Mouse (Mus musculus): ENCODE measurements around the gene Cutal. TPM values are rescaled to one million over a fixed set of nuclear protein-coding genes. Genes with fewer than 3 reads are reported as not detected.

Gene Cutal
- polyA plus RNA-seq (2014; fragmentation: Illumina TruSeq; extraction: RNeasy Lipid Tissue Mini Kit (QIAGEN cat#74804); ENCODE audit: low read depth, low replicate concordance), result 0.97 TPM

DNA sequence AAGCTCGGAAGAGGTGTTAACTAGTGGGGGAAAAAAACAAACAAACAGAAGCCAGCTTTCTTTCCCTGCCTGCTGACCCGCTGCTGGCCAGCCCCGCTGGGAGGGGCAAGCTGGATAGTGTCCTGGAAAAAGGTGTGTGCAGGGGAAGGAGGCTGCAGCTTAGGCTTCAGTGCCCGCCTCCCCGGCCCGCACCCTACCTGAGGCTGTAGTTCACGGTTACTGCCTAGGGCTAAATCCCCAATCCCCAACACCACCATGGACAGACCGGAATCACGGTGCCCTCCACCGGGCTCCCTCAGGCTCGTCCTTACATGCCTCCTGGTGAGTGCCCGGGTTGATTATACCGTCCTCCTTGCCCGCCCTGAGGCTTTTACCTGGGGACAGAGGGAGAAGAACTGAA is at the start of gene Cutal:
Gene Cutal (plus strand): TSS at position 126 of the 400 bp plus-strand sequence.

DNA sequence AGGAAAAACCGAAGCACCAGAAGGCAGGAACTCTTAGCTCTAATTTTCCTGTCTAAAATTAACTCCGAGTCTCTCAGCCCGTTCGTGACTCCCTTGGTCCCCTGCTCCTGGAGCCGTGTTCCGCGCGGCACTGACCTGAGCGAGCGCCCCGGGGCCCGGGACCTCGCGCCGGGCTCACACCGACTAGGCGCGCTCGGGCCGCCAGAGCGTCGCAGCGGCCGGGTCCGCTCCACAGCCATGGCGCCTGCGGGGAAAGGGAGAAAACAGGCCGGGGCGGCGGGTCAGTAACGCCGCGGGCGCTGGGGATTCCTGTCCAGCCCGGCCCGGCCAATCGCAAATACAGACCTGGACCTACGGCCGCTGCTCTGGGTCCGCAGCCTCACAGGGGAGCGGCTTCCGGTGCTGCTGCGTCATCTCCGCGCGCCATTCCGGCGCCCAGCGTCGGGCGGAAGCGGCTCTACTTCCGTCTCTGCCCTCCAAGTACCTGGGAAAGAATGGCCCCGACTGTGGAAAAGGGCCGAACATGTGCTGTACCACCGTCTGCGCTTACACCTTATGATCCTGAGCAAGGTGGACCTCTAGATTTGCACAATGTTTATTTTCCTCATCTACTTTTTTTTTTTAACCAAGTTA is 48.3 kb upstream of the Cutal start, which contains the start of gene Fbxw2:
Gene Fbxw2 (minus strand): TSS at position 485 of the 633 bp plus-strand sequence.

DNA sequence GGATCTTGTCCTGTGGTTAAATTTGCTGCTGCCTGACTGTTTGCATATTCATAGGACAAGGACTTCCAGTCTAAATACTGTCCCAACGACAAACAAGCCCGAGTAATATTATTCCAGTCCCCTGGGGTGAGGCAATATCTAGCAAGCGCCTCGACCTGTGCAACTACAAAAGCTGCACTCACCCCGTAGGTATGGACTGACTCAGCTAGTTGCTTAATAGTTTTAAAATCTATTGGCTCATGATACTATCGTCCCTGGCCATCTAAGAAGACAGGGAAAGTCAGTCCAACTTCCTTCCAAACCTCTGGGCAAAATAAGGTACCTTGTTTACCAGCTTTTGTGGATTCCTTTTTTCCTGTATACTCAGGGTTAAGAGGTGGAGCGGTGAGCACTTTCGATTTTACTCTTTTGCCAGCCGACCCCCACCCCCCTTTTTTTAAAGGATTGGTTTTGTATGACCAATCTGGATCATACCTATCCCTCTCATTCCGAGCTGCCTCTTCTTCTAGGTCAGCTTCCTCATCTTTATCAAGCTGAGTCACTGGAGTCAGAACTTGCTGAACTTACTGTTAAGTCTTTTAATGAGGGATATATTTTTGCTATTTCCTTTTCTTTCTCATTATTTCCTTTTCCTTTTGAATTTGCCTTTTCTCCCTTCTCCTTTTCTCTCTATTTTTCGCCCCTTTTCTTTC is 41.3 kb upstream of the Cutal start, which contains the start of gene Gm34653:
Gene Gm34653 (plus strand): TSS at position 242 of the 692 bp plus-strand sequence.

DNA sequence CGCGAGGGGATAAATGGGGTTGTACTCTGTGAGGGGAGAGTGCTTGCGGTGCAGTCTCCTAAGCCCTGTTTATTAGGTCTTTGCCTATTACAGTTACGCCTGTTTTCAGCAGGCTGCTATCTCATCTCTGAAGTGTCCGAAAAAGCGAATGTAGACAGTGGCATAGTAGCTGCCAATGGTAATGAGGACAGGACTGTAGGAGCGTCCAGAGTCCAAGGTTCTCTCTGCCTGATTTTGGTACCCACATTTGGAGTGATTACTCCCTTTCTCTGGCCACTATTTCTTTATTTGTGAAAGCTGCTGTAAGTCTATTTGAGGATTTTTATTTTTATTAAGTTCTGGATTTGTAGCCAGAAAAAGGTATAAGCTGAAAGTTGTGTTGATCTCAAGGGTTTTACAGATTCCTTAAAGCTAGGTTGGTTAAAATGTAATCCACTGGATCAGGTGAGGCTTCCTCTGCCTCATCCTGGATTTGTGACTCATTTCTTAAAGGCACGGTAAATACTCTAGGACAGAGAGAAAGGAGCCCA is 685 bp downstream of the Cutal start, which contains the start of gene Psmd5:
Gene Psmd5 (minus strand): TSS at position 153 of the 530 bp plus-strand sequence.

DNA sequence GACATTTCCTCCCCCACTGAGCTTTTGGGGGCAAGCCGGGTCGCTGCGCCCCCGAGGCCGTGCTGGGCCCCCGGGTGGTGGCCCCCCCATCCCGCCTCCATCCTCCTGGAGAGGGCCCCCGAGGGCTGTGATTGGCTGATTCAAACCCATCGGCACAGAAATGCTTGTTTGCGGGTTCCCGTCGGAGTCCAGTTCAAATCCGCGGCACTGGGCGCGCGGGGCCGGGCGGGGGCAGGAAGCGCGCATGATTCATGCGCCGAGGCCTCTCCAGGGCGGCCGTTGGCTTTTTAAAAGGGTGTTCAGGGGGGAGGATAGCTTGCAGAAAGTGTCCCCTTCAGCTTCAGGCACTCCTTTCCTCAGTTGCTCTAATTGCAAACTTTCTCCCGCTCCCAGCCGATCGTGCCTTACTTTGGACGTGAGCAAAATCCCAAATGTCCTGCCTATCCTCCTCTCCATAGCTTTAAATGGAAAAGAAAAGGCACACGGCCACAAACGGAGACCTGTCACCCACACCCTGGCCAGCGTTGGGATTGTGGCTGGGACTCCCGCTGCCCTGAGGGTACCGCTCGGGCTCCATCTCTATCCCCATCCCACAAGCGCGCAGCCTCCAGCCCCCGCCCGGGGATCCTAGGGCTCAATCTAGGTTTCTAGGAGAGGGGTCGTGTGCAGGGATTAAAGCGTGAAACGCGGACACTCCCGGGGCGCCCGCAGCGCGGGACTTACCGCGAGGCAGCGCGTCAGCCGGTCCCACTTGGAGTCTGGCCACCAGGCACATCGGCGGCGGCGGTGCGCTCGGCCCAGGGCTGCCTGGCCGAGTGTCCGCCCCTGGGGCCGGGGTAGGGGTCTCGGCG is 39.2 kb downstream of the Cutal start, which contains the start of gene Phf19:
Gene Phf19 (minus strand): TSS at position 809 of the 851 bp plus-strand sequence.

Other genes starting within 250 kb of the Cutal start
- 29.6 TPM for gene Gapvd1, start 119.2 kb upstream of the Cutal start, polyA plus RNA-seq (2014; fragmentation: Illumina TruSeq; extraction: RNeasy Lipid Tissue Mini Kit (QIAGEN cat#74804); ENCODE audit: low read depth, low replicate concordance)
- 447 TPM for gene Hspa5, start 102.4 kb upstream of the Cutal start, polyA plus RNA-seq (2014; fragmentation: Illumina TruSeq; extraction: RNeasy Lipid Tissue Mini Kit (QIAGEN cat#74804); ENCODE audit: low read depth, low replicate concordance)
- gene Rabepk, start 74.5 kb upstream of the Cutal start, polyA plus RNA-seq (2014; fragmentation: Illumina TruSeq; extraction: RNeasy Lipid Tissue Mini Kit (QIAGEN cat#74804); ENCODE audit: low read depth, low replicate concordance), result 17.5 TPM
- gene Fbxw2, start 48.1 kb upstream of the Cutal start, polyA plus RNA-seq (2014; fragmentation: Illumina TruSeq; extraction: RNeasy Lipid Tissue Mini Kit (QIAGEN cat#74804); ENCODE audit: low read depth, low replicate concordance), result 50.6 TPM
- not detected for gene Gm34653, start 41.4 kb upstream of the Cutal start, polyA plus RNA-seq (2014; fragmentation: Illumina TruSeq; extraction: RNeasy Lipid Tissue Mini Kit (QIAGEN cat#74804); ENCODE audit: low read depth, low replicate concordance)
- gene Psmd5, start 572 bp downstream of the Cutal start, polyA plus RNA-seq (2014; fragmentation: Illumina TruSeq; extraction: RNeasy Lipid Tissue Mini Kit (QIAGEN cat#74804); ENCODE audit: low read depth, low replicate concordance), result 13.9 TPM
- 0.86 TPM for gene Phf19, start 39.6 kb downstream of the Cutal start, polyA plus RNA-seq (2014; fragmentation: Illumina TruSeq; extraction: RNeasy Lipid Tissue Mini Kit (QIAGEN cat#74804); ENCODE audit: low read depth, low replicate concordance)
- 1.2 TPM for gene Traf1, start 87.4 kb downstream of the Cutal start, polyA plus RNA-seq (2014; fragmentation: Illumina TruSeq; extraction: RNeasy Lipid Tissue Mini Kit (QIAGEN cat#74804); ENCODE audit: low read depth, low replicate concordance)
- gene Hc, start 187.0 kb downstream of the Cutal start, polyA plus RNA-seq (2014; fragmentation: Illumina TruSeq; extraction: RNeasy Lipid Tissue Mini Kit (QIAGEN cat#74804); ENCODE audit: low read depth, low replicate concordance), result not detected
- 0.58 TPM for gene AI182371, start 227.1 kb downstream of the Cutal start, polyA plus RNA-seq (2014; fragmentation: Illumina TruSeq; extraction: RNeasy Lipid Tissue Mini Kit (QIAGEN cat#74804); ENCODE audit: low read depth, low replicate concordance)
- gene Cntrl, start 235.1 kb downstream of the Cutal start, polyA plus RNA-seq (2014; fragmentation: Illumina TruSeq; extraction: RNeasy Lipid Tissue Mini Kit (QIAGEN cat#74804); ENCODE audit: low read depth, low replicate concordance), result 12.3 TPM